Mouse (Mus musculus) brain, embryonic 14.5 days (tissue): Measurements from ENCODE around the gene Galr3.

Experiments used
- CTCF ChIP-seq: fragments of 200-500 bp; IDR thresholded peaks from 2 replicates; pipeline ENCODE4 v1.5.1; 2012; ENCODE audit warnings: inconsistent platforms, mild to moderate bottlenecking, moderate library complexity, borderline replicate concordance; ENCODE audit not compliant: insufficient read depth, insufficient read length; ENCODE audit errors: extremely low read depth
- POLR2A ChIP-seq: fragments of 200-500 bp; IDR thresholded peaks from 2 replicates; pipeline ENCODE4 v1.6.1; 2012; ENCODE audit warnings: mild to moderate bottlenecking, inconsistent platforms, borderline replicate concordance; ENCODE audit not compliant: poor library complexity, insufficient read depth, insufficient read length, severe bottlenecking; ENCODE audit errors: extremely low read depth

DNA sequence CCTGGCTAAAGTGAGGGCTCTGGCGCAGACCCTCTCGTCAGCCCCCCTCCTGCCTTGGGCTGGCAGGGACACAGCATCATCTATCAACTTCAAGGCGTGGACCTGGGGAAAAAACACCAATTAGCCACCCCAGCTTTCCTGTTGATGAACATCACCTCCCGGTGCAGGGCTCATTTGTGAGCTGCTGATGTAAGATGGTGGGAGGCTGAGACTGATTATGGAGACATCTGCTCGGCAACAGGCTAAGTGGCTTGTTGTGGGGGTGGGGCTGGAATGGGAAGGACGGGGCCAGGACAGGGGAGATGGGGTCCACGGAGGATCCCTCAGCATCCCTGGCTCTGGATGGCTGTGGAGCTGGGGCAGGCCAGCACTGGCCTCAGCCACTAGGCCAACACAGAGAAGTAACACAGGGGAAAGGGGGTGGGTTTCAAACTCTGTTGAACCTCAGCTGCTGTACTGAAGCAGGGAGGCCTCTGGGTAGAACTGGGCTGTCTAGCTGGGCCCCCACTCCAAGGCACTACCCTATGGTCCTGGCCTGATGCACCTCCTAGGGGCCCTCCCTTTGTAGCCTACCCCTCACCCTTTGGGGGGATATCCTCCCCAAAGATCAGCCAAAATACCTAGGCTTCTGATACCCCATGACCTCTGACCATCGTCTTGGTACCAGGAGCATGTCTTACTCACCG is 8.6 kb downstream of the Galr3 start:
- TF ChIP-seq CTCF (no peak), POLR2A (no peak)
